Mouse (Mus musculus) embryo, embryonic 10 days (tissue): ENCODE results near the gene Sypl2.

Experiments
- DNase-seq: peaks from one replicate; pipeline ENCODE4 v3.0.0-alpha.2; 2015; ENCODE audit warnings: low spot score

The Sypl2 gene

GRCm38 (mm10) chr3:108178756-108179715 lies 47.4 kb downstream of the Sypl2 start:
- DNase-seq: no peak

GRCm38 (mm10) chr3:108174672-108175531 lies 51.5 kb downstream of the Sypl2 start:
- DNase-seq: no peak

GRCm38 (mm10) chr3:108169199-108169598 lies 57.2 kb downstream of the Sypl2 start:
- no peak for DNase-seq

GRCm38 (mm10) chr3:108167499-108167898 lies 58.9 kb downstream of the Sypl2 start:
- DNase-seq: peak; percentile 41

GRCm38 (mm10) chr3:108166486-108167211 lies 59.8 kb downstream of the Sypl2 start:
- peak; percentile 76 for DNase-seq

GRCm38 (mm10) chr3:108165532-108166315 lies 60.7 kb downstream of the Sypl2 start:
- DNase-seq: peak; percentile 71

- peak; percentile 91 for DNase-seq
Observed at GRCm38 (mm10) chr3:108164807-108165206, 61.6 kb downstream of the Sypl2 start.

GRCm38 (mm10) chr3:108164091-108164490 lies 62.4 kb downstream of the Sypl2 start:
- DNase-seq: no peak
